Mouse (Mus musculus) brown adipose tissue, adult 24 weeks (tissue): ENCODE measurements at regions not wholly inside any gene's neighbourhood (a gene's known extent, or its start where the extent isn't known, plus 50 kb on each side); places are given as distances from the start of the nearest gene placed in this dataset.
A peak's percentile ranks its signal among the peaks of the same experiment; 100 is the strongest.

Source experiments
- H3K27ac ChIP-seq: fragments of 200-500 bp; replicated peaks from 2 replicates; pipeline ENCODE4 v1.5.1; 2012; ENCODE audit warnings: low read depth, mild to moderate bottlenecking, low read length
- H3K4me1 ChIP-seq: fragments of 200-500 bp; 2 replicates; pipeline ENCODE4 v1.6.1; 2012; ENCODE audit warnings: low read length, mixed read lengths; ENCODE audit not compliant: control insufficient read depth, insufficient read depth, insufficient read length
- H3K4me3 ChIP-seq: fragments of 200-500 bp; 2 replicates; pipeline ENCODE4 v1.5.1; 2012; ENCODE audit warnings: low read depth, mild to moderate bottlenecking, low read length, moderate library complexity; ENCODE audit not compliant: insufficient read depth

DNA sequence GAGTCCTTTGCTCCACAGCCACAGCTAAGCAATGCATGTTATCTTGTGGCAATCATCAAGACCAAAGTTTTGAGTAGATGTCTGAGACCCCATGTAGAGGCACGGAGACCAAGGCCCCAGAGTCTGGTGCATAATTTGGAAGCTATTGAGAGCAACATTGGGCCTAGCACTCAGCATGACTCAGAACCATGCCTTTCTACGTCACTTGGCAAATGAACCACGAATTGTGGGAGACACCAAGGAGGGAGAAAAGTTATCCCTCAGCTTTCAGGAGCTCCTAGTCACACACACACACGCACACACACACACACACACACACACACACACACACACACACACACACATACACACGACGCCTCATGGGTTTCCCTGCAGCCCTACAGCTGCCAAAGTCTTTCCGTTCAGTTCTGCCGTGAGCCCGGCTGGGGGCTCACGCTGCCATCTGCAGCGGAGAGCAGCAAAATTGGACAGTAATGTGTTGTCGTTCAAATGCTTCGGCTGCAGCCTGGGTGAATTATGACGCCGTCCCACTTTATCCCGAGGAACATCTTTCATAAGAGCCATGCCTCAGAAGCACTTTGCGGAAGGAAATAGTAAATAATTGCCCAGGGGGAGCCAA, 165.8 kb upstream of the Igsf21 start:
- Histone ChIP-seq H3K27ac (no peak overlapping the region), H3K4me1 (no peaks in the 10 kb centered on the region), H3K4me3 (no peak overlapping the region)

DNA sequence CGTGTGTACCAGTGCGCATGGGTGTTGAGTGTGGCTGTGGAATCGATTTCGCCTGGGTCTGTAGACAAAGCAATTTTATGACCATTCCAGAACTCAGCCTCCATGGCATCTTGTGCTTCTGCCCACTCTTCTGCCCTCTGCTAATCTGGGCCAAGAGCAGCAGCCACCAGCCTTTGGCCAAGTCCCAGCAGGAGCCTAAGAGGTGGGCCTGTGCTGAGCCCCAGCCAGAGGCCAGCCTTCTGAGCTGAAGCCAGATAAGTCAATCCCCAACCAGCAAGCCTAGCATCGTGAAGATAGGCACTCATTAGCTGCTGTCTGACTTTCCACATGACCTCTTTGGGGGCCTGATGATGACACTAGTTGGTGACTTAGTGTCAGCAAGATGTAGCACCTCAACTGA, 161.9 kb upstream of the Igsf21 start:
- Histone ChIP-seq H3K4me1 (no peaks in the 10 kb centered on the region), H3K4me3 (no peak overlapping the region), H3K27ac (no peak overlapping the region)

DNA sequence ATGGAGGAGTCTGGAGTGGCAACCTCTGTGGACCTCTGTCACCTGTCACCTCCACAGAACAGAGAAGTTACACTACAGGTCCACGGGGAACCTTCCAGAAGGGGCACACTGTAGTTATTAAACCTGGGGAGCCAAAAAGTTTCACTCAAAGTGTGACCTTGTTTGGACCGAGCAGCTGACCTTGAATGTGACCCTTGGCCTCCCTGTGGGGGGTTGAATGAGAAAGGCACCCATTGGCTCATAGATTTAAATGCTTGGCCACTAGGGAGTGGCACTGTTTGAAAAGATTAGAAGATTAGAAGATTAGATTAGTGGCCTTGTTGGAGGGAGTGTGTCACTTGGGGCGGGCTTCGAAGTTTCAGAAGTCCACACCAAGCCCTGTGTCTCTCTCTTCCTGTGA, 160.3 kb upstream of the Igsf21 start:
- H3K4me3 ChIP-seq: no peak overlapping the region

GRCm38 (mm10) chr4:140405993-140406881, 159.7 kb upstream of the Igsf21 start:
- Histone ChIP-seq H3K4me1 (no peaks in the 10 kb centered on the region), H3K4me3 (no peak overlapping the region), H3K27ac (no peak overlapping the region)

More for the DNA sequence above, 160.3 kb upstream of the Igsf21 start:
- Histone ChIP-seq H3K27ac (no peak overlapping the region), H3K4me1 (no peaks in the 10 kb centered on the region)

- Histone ChIP-seq H3K4me3 (no peak overlapping the region), H3K27ac (no peak overlapping the region), H3K4me1 (no peaks in the 10 kb centered on the region)
These were observed 158.8 kb upstream of the Igsf21 start for GRCm38 (mm10) chr4:140405427-140405826.

GRCm38 (mm10) chr4:140403128-140403527, 156.5 kb upstream of the Igsf21 start:
- Histone ChIP-seq H3K4me3 (no peak overlapping the region), H3K27ac (no peak overlapping the region), H3K4me1 (no peaks in the 10 kb centered on the region)

GRCm38 (mm10) chr4:140402319-140402718, 155.7 kb upstream of the Igsf21 start:
- no peak overlapping the region for H3K4me3 ChIP-seq
- no peak overlapping the region for H3K27ac ChIP-seq
- H3K4me1 ChIP-seq: no peaks in the 10 kb centered on the region

DNA sequence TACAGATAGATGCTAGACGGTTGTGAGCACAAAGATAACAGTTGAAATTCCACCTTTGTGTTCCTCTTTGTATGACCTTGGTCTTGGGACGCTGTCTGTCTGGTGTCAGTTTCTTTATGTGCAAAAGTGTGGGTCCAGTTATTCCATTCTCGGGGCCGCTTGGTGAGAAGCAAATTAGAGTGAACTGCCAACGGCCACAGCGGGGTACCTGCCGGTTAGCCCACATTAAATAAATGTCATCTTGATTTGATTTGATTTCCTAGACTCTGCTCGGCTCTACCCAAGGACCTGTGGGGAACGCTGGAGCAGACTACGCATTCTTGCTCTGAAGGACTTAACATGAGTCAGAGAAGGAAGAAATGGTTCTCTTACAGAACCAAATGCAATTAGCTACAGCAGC, 155.0 kb upstream of the Igsf21 start:
- H3K27ac ChIP-seq: no peak overlapping the region
- no peak overlapping the region for H3K4me3 ChIP-seq
- H3K4me1 ChIP-seq: no peaks in the 10 kb centered on the region

DNA sequence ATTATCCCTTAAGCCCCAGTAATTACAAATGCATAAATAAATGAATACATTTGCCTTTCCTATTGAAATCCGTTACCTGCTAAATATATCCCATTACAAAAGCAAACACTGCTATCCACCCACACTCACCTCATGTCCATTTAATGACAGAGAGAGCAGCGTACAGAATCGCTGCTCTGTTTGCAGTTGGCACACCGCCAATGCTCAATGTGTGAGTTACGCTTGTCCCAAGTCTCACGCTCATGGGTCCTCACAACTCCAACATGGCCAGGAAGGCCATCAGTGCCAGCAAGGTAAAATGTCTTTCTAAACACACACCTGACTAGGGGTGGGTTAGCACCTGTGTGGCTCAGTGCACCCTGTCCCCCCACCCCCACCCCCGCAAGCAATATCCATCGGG, 150.0 kb upstream of the Igsf21 start:
- no peaks in the 10 kb centered on the region for H3K4me1 ChIP-seq
- H3K27ac ChIP-seq: no peak overlapping the region
- H3K4me3 ChIP-seq: no peak overlapping the region

GRCm38 (mm10) chr4:140392290-140392689, 145.7 kb upstream of the Igsf21 start:
- Histone ChIP-seq H3K4me1 (peaks cover 5% of the 10 kb centered on the region), H3K27ac (no peak overlapping the region), H3K4me3 (no peak overlapping the region)

DNA sequence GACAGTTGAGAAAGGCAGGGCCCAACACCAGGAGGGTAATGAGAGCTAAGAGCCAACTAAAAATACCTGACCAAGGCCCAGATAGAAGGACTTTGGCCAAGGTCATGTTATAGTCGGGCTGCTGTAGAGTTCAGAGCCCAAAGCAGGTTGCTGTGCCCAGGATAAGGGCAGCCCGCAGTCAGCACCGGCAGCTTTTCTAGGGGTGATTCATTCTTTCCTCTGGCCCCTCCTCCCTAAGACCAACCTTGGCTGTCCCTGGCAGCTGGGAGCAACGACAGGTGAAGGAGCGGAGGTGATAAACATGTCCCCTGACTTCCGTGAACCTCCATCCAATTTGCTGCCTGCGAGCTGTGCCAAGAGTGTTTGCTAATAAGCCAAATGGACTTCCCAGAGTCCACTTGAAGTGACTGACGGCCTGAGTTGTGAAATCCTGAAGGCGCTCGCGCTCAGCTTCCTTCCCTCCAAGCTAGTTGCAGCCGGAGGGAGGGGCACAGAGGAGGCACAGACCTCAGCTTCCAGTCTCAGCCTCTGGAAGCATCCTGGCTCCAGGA, 144.2 kb upstream of the Igsf21 start:
- Histone ChIP-seq H3K27ac (peak overlapping the region; percentile 69), H3K4me3 (no peak overlapping the region; the same call in 1 of the 2 replicates), H3K4me1 (peaks cover 5% of the 10 kb centered on the region)

DNA sequence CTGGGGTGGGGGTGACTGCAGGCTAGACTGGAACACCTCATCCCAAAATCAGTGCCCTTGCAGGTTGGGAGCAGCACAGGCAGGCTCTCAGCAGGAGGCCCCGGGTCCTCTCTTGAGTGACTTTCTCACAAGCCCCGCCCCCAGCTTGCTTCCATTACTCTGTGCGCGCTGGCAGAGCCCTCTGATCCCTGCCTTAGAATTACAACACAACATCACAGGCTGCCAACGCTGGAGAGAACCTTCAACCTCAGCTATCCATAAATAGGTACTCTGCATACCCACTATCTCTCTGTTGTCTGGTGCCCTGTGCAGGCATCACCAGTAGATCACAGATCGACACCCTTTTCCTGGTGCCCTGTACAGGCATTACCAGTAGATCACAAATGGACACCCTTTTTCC, 139.1 kb upstream of the Igsf21 start:
- H3K4me1 ChIP-seq: peaks cover 5% of the 10 kb centered on the region
- H3K27ac ChIP-seq: no peak overlapping the region

GRCm38 (mm10) chr4:140385226-140385625, 138.6 kb upstream of the Igsf21 start:
- H3K4me1 ChIP-seq: peaks cover 5% of the 10 kb centered on the region

More for the DNA sequence above, 139.1 kb upstream of the Igsf21 start:
- H3K4me3 ChIP-seq: no peak overlapping the region

DNA sequence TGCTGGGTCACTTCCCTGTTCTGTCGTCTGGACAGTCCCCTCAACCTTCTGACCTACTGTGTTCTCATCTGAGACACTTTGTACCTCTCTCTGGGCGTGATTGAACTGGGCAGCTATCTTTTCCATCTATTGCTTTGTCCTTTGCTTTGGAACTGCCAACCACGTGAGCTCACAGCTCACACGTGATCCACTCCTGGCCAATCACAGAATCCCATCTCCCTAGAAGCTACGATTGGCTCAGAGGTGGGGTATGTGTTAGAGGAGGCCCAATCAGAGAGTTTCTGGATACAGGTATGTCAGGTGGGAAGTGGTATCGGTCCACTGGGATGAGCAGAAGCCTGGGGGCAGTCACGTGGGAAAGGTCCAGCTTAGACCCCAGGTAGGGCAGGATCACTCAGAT, 137.0 kb upstream of the Igsf21 start:
- no peak overlapping the region for H3K27ac ChIP-seq
- H3K4me3 ChIP-seq: no peak overlapping the region
- H3K4me1 ChIP-seq: no peaks in the 10 kb centered on the region; the same call in 1 of the 2 replicates

More at GRCm38 (mm10) chr4:140385226-140385625, 138.6 kb upstream of the Igsf21 start:
- Histone ChIP-seq H3K27ac (no peak overlapping the region), H3K4me3 (no peak overlapping the region)

GRCm38 (mm10) chr4:140380733-140381132, 134.1 kb upstream of the Igsf21 start:
- H3K4me1 ChIP-seq: no peaks in the 10 kb centered on the region
- H3K27ac ChIP-seq: no peak overlapping the region
- no peak overlapping the region for H3K4me3 ChIP-seq
